Mouse (Mus musculus) cortical plate, adult 2 months (tissue): Measurements from ENCODE around the gene Coq4. TPM values are rescaled to one million over a fixed set of nuclear protein-coding genes. Genes with fewer than 3 reads are reported as not detected.
A peak's percentile ranks its signal among the peaks of the same experiment; 100 is the strongest.

ENCODE experiments used
- H3K27ac ChIP-seq: fragments of 200-500 bp; 2 replicates; pipeline ENCODE4 v1.5.1; 2012; ENCODE audit warnings: low read length, control low read depth, inconsistent platforms; ENCODE audit not compliant: insufficient read depth
- H3K4me1 ChIP-seq: fragments of 200-500 bp; 2 replicates; pipeline ENCODE4 v1.6.1; 2011; ENCODE audit warnings: low read length; ENCODE audit not compliant: control insufficient read depth, insufficient read depth
- H3K4me3 ChIP-seq: fragments of 200-500 bp; 2 replicates; pipeline ENCODE4 v1.5.1; 2011; ENCODE audit warnings: mild to moderate bottlenecking, low read length, control low read depth; ENCODE audit not compliant: insufficient read depth
- CTCF ChIP-seq: fragments of 200-500 bp; IDR thresholded peaks from 2 replicates; pipeline ENCODE4 v1.5.1; 2011; ENCODE audit warnings: mild to moderate bottlenecking, control low read depth, low read length; ENCODE audit not compliant: insufficient read depth; ENCODE audit errors: extremely low read depth
- POLR2A ChIP-seq: fragments of 200-500 bp; IDR thresholded peaks from 2 replicates; pipeline ENCODE4 v1.6.1; 2011; ENCODE audit warnings: mild to moderate bottlenecking, low read length, control low read depth; ENCODE audit not compliant: insufficient read depth; ENCODE audit errors: extremely low read depth
- polyA plus RNA-seq: library from polyadenylated mRNA; depleted of rRNA; stranded (reverse); fragments of >200 nt; gene quantifications from 2 replicates; pipeline ENCODE4 v1.2.3, GENCODE M21; 2012

Gene Coq4
- polyA plus RNA-seq, 1 experiment, result 39.0 TPM

GRCm38 (mm10) chr2:29820025-29820817, 32.9 kb downstream of the Coq4 start, which contains the start of gene Urm1:
Urm1 (plus strand) TSS chr2:29820075.
- no peak for TF ChIP-seq CTCF
- peak; percentile 72 for TF ChIP-seq POLR2A
- Histone ChIP-seq H3K27ac (peak within 1 kb of the TSS; percentile 87), H3K4me1 (peaks cover 4% of the 10 kb centered on the region), H3K4me3 (peak within 1 kb of the TSS; percentile 53)

GRCm38 (mm10) chr2:29826318-29826925, 39.1 kb downstream of the Coq4 start:
- no peak for TF ChIP-seq CTCF
- TF ChIP-seq POLR2A, result no peak
- H3K4me3 ChIP-seq, result peak overlapping the region; percentile 89
- H3K4me1 ChIP-seq, result peaks cover 4% of the 10 kb centered on the region; the same call in 1 of the 2 replicates
- H3K27ac ChIP-seq, result peak overlapping the region; percentile 67

- peaks cover 4% of the 10 kb centered on the region; the same call in 1 of the 2 replicates for H3K4me1 ChIP-seq
- peak overlapping the region; percentile 67 for H3K27ac ChIP-seq
- TF ChIP-seq CTCF (no peak), POLR2A (peak; percentile 79)
- peak overlapping the region; percentile 89 for H3K4me3 ChIP-seq
These were observed 39.8 kb downstream of the Coq4 start for GRCm38 (mm10) chr2:29826926-29827708.

- Histone ChIP-seq H3K4me3 (peak overlapping the region; percentile 89), H3K4me1 (peaks cover 4% of the 10 kb centered on the region; the same call in 1 of the 2 replicates), H3K27ac (no peak overlapping the region)
- TF ChIP-seq POLR2A (no peak), CTCF (no peak)
These were observed 40.4 kb downstream of the Coq4 start for GRCm38 (mm10) chr2:29827709-29828024.

- no peak for TF ChIP-seq POLR2A
- TF ChIP-seq CTCF, result no peak
- Histone ChIP-seq H3K4me1 (peaks cover 4% of the 10 kb centered on the region; the same call in 1 of the 2 replicates), H3K27ac (0 out of 2 replicates have a peak overlapping the region, but pooled peaks have one; percentile 48), H3K4me3 (no peak overlapping the region)
These were observed 43.8 kb downstream of the Coq4 start for GRCm38 (mm10) chr2:29831106-29831505.

GRCm38 (mm10) chr2:29833796-29834195, 46.5 kb downstream of the Coq4 start:
- Histone ChIP-seq H3K4me1 (no peaks in the 10 kb centered on the region), H3K27ac (no peak overlapping the region)
- TF ChIP-seq POLR2A, result no peak
- no peak for TF ChIP-seq CTCF

GRCm38 (mm10) chr2:29835391-29835899, 48.2 kb downstream of the Coq4 start:
- no peaks in the 10 kb centered on the region for H3K4me1 ChIP-seq
- no peak overlapping the region for H3K4me3 ChIP-seq
- TF ChIP-seq POLR2A, result no peak
- no peak for TF ChIP-seq CTCF
- peak overlapping the region; percentile 14 for H3K27ac ChIP-seq

More at GRCm38 (mm10) chr2:29833796-29834195, 46.5 kb downstream of the Coq4 start:
- H3K4me3 ChIP-seq, result no peak overlapping the region

- Histone ChIP-seq H3K4me1 (0 out of 2 replicates have a peak, but pooled peaks cover 2% of the 10 kb centered on the region), H3K27ac (no peak overlapping the region), H3K4me3 (no peak overlapping the region)
- TF ChIP-seq POLR2A, result no peak
- no peak for TF ChIP-seq CTCF
These were observed 52.2 kb downstream of the Coq4 start for GRCm38 (mm10) chr2:29839460-29839859.
